Mouse (Mus musculus) left cerebral cortex, postnatal 36 days (tissue): ENCODE measurements at regions not wholly inside any gene's neighbourhood (a gene's known extent, or its start where the extent isn't known, plus 50 kb on each side); places are given as distances from the start of the nearest gene placed in this dataset.
A peak's percentile ranks its signal among the peaks of the same experiment; 100 is the strongest.

ENCODE experiments used
- DNase-seq, 2 experiments: peaks; one replicate each; pipeline ENCODE4 v3.0.0; 2021 to 2022; ENCODE audit warnings: low spot score in 2 of 2, mixed read lengths in 1 of 2
- intact Hi-C: fragments of 180-260 bp; cut with DNase I; formaldehyde crosslinking; loops from one replicate; pipeline ENCODE4 v1.15.1; 2025

GRCm38 (mm10) chr7:73643993-73644335 is 96.1 kb upstream of the Fam174b start:
- DNase-seq = no peak
- intact Hi-C loops = loop anchor here (10.0 kb wide), 1 partner anchor 1249 kb away; no protein-coding TSS in a partner anchor

- intact Hi-C loops = loop anchor here (10.0 kb wide), 1 partner anchor 1249 kb away; no protein-coding TSS in a partner anchor
- no peak for DNase-seq
These were observed 96.7 kb upstream of the Fam174b start for GRCm38 (mm10) chr7:73643306-73643992.

DNA sequence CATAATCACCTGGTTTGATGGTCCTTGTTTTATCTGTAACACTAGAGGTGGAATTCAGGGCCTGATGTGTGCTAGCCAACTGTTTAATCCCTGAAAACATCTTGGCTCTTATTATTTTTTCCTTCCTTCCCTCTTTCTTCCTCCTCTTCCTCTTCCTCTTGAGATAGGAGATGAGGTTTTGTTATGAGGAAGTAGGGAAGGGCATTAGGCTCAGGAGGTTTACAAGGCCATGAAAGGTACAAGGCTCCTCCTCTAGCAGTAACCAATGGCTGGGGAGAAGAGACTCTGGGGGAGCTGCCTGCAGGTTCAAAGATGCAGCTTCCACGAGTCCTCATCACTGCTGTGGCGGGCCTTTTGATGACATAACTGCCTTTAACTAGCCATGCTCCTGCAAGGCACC is 98.6 kb upstream of the Chd2 start:
- DNase-seq = no peak
- intact Hi-C loops = loop anchor here (10.0 kb wide), 1 partner anchor 1245 kb away; no protein-coding TSS in a partner anchor

DNA sequence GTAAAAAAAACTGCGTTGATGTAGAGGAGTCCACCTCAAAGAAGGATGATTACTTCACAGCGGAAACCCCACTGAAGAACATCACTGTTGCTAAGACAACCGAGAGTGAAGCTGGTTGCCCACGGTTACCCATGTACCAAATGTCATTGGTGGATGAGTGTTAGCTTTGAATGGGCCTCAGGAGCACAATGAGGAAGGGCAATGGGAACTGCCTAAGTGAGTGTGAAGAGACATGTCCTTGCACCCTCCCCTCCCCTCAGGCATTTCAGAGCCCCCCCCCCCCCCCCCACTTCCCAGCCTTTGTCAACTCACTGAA is 96.1 kb upstream of the Chd2 start:
- peak in 1 of 2 experiments; percentile 18 for DNase-seq
- intact Hi-C loops = no loop called here

DNA sequence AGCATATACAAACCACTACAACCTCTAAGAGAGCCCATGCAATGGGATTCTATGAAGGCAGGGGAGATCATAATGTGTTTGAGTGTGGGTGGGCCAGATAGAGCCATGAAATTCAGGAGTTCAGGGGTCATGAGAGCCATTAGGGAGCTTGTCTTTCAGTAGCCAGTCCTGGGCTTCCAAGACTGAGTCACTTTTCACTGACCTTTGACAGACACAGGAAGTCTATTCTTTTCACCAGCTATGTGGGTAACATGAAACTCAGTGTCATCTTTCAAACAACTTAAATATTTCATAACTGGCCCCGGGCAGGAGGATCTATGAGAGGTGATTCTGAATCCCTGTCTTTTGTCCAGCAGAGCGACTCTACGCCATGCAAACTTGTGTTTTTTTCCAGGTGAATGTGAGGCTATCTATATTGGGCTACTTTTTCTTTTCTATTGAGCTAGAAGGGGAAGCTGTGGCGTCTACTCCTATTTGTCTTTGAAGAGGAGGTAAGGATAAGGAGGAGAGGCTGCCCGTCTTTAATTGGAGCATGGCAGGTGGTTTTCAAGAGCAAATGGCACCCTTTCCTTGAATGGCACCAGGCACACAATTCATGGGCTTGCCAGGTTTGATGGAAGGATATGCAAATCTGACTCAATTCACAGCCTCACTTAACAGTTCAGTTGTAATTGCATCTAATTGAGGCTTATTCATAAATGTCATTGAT is 95.6 kb upstream of the Chd2 start:
- intact Hi-C loops = no loop called here
- no peak for DNase-seq

DNA sequence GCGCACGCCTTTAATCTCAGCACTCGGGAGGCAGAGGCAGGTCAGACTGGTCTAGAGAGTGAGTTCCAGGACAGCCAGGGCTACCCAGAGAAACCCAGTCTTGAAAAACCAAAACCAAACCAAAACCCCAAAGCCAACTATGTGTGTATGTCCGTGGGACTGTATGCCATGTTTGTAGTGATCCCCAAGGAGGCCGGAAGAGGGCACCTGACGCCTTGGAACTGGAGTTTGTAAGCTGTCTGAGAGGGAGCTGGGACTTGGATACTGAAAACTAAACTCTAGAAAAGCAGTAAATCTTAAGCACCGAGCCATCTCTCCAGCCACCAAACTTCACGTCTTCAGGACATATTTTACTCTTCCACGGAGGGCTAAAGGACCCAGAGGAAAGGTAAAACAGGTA is 93.8 kb upstream of the Chd2 start:
- DNase-seq = no peak
- intact Hi-C loops = no loop called here

DNA sequence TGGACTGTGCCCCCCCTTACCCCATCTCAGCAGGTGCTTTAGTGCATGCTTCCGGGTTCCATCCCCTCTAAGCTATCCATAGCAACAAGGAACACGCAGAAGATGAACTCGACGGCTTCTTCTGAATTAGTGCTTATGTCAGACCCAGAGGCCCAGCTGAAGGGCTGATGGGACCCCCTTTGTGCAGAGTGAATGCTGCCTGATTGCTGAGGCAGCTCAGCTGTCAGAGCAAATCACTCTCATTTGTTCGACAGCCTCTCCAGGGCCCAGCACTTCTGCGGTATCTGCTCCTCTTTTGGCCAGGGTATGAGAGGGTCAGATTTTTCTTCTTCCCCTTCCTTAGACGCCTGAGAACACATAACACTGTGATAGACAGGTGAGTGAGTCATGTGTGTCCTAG is 89.2 kb upstream of the Chd2 start:
- DNase-seq = no peak
- intact Hi-C loops = no loop called here

DNA sequence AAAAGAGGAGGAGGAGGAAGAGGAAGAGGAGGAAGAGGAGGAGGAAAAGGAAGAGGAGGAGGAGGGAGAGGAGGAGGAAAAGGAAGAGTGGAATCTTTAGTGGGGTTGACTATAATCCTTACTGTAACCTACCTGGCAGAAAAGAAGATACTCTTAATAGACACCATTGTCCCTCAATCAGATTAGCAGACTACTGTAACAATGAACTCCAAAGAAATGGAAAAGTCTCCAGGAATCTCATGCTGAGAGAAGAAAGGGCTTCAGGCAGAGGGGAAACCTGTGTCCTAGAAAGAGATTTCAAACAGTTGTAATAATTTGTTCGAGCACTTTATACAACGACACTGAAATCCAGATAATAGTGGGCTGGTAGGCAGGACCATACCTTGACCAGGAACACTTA is 87.6 kb upstream of the Chd2 start:
- intact Hi-C loops = loop anchor here (5.0 kb wide), 1 partner anchor 192 kb away; no protein-coding TSS in a partner anchor
- DNase-seq = no peak

DNA sequence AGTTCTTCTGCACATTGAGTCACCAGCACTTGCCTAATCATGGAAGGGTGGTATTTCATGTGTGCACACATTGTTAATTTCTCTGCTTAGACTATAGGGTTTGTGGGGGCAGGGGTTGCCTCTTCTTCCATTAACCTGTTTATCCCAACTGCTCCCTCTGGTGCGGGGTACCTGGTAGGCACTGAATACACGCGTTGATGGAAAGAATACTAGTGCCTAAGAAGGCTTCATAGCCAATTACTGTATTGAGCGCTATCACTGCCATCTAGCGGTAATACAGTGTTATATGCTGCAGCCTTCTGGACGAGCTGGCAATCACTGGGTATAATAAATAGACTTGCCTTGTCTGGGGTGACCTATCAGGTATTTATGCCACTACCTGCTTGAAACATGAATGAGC is 86.4 kb upstream of the Chd2 start:
- intact Hi-C loops = loop anchor here (5.0 kb wide), 1 partner anchor 191 kb away; no protein-coding TSS in a partner anchor
- DNase-seq = peak; percentile 26 to 53

DNA sequence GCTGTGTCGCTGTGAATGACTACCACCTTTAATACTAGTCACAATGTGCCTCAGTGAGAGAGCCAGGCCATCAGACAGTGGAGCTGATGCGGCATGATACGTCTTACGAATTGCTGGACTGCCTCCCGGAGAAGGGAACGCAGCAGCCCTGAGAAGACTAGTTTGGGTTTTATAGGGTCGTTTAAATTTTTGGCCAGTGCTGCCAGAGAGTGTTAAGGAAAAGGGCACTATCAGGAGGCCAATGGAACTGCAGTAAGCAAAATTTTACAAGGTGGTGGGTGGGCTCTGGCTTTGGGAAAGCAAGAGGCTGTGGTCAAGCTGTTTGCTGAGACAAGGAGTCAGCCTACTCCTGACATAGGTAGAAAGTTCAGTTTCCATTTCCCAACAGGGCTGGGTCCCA is 84.7 kb upstream of the Chd2 start:
- intact Hi-C loops = loop anchor here (5.0 kb wide), 1 partner anchor 189 kb away; no protein-coding TSS in a partner anchor
- DNase-seq = no peak

GRCm38 (mm10) chr7:73625651-73626050 is 84.0 kb upstream of the Chd2 start:
- intact Hi-C loops = loop anchor here (5.0 kb wide), 1 partner anchor 188 kb away; no protein-coding TSS in a partner anchor
- no peak for DNase-seq

DNA sequence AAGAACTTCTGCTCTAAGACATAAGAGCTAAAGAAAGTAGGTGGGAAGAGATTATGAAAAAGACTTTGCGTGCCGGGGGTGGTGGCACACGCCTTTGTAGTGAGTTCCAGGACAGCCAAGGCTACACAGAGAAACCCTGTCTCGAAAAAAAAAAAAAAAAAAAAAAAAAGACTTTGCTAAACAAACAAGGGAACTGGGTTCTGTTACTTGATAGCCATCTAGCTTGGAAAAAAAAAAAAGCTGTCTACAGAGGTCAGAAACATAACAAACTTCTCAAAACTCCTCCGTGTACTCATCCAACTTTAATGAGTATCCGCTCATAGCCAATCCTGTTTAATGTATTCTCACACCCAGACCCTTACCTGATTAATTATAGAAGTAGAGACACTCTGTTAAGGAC is 83.4 kb upstream of the Chd2 start:
- intact Hi-C loops = loop anchor here (5.0 kb wide), 1 partner anchor 188 kb away; no protein-coding TSS in a partner anchor
- DNase-seq = no peak

DNA sequence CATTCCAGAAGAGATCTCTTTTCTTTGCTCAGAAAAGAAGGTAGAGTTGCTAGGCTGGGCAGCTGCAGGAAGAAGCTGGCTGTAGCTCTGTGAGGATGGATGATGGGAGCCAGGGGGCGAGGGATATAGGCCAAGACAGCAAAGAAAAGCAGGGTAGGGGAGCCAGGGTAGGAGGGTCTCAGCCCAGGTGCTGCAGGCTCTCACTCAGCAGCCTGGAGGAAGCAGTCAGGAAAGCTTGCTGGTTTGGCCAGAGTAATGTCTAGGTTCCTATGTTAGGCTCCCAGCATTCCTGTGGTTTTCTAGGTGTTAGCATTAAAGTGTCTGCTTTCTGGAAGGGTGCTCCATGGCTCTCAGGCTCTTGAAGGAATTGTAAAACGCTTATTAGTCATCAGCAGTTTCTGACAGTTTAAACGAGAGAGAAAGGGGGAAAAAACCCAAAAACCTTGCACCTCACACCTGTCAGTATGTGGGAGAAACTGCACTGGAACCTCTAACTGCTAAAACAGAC is 82.5 kb upstream of the Chd2 start:
- no peak for DNase-seq
- intact Hi-C loops = no loop called here

DNA sequence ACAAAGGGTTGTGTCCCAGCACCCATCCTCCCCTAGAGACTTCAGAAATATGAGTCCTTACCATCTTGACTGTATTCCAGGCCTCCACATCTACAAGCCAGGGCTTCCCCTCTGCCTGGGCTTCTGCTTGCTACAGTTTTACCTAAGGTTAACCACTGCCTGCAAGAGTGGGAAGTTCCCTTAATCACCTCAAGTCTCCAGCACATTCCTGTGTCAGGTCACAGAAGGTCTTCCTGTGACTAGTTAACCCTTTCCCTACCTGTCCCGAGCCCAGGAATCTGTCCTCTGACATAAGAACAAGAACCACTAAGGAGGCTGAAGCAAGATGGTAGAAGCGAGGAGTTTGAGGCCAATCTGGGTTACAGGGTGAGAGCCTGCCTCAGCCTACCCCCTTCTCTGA is 80.8 kb upstream of the Chd2 start:
- intact Hi-C loops = no loop called here

GRCm38 (mm10) chr7:73620341-73620740 is 78.7 kb upstream of the Chd2 start:
- DNase-seq = no peak
- intact Hi-C loops = no loop called here

More for the DNA sequence above, 80.8 kb upstream of the Chd2 start:
- no peak for DNase-seq

DNA sequence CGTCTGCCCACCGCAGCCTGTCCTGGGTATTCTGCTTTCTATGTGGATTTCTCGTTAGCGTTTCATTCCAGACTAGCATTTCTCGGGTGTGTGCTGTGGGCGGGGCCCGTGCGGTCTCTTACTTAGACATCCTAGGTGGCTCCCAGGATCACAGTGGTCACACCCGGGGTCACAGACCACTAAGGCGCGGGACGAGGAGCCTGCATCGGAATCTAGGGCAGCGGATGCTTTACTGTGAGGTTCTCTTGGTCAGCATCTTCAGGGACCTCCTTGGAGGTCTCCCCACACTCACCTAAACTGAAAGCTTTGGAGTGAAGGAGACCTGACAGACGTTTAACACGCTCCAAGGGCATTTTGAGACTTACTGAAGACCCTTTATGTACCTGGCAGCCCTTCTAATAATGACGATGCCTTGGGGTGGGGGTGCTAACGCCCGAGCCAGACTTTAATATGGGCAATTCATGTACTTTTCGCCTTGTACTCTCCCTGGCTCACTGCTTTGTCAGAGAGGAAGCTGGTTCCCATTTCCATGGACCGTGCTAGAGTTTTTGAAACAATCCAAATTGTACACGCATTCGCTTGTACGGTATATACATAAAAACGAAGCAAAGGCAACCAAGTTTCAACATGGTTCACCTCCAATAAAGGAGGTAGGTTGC is 77.3 kb upstream of the Chd2 start:
- intact Hi-C loops = loop anchor here (1.0 kb wide), 2 partner anchors 61 to 82 kb away; no protein-coding TSS in a partner anchor
- peak in 1 of 2 experiments; percentile 16 for DNase-seq

- DNase-seq = peak; percentile 99 to 100
- intact Hi-C loops = loop anchor here (1.0 kb wide), 2 partner anchors 60 to 81 kb away; no protein-coding TSS in a partner anchor
These were observed 76.5 kb upstream of the Chd2 start for GRCm38 (mm10) chr7:73617910-73618757.

DNA sequence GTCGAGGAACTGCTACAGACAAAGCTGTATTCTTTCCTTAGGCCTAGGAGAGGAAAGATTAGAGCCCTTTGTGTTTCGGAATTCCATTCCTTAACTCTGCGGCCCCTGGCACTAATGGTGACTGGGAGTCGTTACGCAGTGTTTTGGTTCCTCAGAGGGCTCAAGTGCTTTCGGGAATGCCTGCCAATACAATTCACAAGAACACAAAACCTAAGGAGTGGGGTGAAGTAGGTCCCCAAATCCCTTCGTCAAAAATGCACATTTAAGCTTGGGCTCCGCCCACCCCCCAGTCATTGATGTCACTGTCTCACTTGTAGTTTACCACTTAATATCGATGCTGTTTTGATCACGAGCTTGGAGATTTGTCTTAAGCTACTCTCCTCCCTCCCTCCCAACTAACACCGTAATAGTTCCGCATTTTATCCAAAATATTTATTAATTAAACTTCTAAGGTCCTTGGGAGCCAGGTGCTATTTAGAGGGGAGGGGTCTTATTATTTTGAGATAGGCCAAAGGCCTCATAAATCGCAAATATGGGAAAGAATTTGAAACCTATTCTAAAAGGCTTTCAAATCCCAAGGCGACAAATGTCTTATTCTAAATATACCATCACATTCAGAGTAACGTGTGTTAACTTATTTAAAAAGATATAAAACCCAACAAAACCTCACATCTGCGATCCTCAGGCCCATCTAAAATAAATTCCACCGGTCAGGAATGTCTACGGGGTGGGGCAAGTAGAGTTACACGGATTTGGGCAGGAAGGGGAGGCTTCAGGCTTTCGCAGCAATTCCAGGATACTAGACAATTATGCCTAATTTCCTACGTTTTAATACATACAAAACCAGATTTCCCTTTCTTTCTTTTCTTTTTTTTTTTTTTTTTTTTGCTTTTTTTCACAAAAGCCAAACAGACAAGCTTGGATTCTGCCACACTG is 75.6 kb upstream of the Chd2 start:
- peak; percentile 33 to 55 for DNase-seq
- intact Hi-C loops = no loop called here
